Mouse (Mus musculus) ovary, postnatal 14 days (tissue): ENCODE measurements around the gene Nav1.
A peak's percentile ranks its signal among the peaks of the same experiment; 100 is the strongest.
"Not testable (repeated sequence)": the region's sequence is repeated elsewhere in the genome, so short reads cannot be mapped to it uniquely, and the experiment has no call there.

Source experiments
- DNase-seq: peaks from one replicate; pipeline ENCODE4 v3.0.0; 2022; ENCODE audit warnings: low spot score

The Nav1 gene

DNA sequence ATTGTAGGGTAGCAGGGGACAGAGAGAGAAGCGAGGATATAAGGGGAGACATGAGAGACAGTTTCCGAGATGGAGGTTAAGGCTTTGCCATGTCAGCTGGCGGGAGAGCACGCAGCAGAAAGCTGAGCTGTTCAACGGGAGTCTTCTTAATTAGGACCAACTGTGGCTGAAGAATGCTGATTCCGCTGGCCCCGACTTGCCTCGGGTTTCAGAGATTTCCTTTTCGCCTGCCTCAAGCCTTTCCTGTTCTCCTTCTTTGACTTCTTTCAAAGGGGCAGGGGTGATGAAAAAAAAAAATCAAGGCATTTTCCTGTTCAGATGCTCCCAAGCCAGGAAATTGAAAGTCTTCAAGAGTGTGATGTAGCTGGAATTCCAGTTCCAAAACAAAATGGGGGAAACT is 118.2 kb downstream of the Nav1 start:
- no peak for DNase-seq

DNA sequence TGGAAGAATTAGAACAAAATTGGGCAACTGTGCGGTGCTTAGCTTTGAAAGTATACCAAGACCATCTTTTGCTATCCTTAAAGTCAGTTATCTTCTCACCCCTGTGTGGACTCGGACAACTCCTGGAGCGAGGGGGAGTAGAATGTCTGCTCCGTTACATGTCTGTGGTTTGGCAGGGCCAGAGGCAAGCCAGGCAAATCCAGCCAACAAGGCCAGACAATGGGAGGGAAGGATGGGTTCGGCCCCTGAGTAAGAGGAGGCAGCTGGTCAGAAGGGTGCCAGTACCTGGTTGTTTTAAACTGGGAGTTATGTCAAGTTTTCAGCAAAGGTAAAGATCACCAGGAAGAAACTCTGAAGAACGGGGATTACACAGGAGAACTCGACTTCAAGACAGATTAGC is 121.9 kb downstream of the Nav1 start:
- no peak for DNase-seq

DNA sequence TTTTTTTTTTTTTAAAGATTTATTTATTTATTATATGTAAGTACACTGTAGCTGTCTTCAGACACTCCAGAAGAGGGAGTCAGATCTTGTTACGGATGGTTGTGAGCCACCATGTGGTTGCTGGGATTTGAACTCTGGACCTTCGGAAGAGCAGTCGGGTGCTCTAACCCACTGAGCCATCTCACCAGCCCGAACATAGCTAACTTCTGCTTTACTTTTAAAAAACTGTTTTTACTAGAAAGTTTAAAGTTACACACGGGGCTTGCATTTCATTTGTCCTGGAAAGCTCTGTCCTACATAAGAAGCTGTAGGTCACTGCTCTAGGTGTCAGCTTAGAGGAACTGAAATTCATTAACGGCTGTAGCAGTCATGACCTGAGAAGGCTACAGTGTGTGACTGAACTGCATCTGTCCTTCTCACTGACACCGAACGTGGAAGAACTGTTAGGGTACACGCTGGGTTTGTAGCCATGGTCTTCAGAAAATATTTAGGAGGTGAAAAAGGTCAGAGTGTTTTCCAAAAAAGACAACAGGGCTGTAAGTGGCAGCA is 122.5 kb downstream of the Nav1 start:
- DNase-seq: not testable (repeated sequence)

GRCm38 (mm10) chr1:135483971-135484370 is 123.1 kb downstream of the Nav1 start:
- DNase-seq: no peak

DNA sequence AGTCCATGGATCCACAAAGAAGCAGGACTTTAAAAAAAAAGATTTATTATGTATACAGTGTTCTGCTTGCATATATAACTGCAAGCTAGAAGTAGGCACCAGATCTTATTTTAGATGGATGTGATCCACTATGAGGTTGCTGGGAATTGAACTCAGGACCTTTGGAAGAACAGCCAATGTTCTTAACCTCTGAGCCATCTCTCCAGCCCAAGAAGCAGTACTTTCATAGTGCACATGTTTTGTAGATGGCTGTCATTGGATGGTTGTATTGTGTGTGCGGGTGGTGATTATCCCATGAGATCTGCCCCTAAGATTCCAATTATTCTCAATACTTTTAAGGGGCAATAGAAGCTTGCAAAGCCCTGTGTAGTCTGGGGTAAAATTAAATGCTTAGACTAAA is 124.4 kb downstream of the Nav1 start:
- DNase-seq: no peak

- no peak for DNase-seq
Observed at GRCm38 (mm10) chr1:135481656-135482055, 125.4 kb downstream of the Nav1 start.

DNA sequence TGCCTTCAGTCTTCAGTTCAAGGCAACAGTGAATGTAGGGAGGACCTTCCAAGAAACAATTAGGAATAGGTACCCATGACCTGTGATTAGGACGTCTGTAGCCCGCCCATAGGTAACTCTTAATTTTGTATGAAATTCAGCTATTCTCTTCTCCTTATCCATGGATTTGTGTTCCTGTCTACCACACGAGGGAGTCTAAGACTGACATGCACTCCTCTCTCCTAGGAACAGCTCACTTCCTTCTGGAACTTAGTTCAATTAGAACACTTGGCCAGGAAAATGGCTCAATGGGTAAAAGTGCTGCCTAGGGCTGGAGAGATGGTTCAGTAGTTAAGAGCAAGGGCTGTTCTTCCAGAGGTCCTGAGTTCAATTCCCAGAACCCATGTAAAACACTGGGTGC is 126.3 kb downstream of the Nav1 start:
- no peak for DNase-seq

- no peak for DNase-seq
Observed at GRCm38 (mm10) chr1:135475571-135475895, 131.6 kb downstream of the Nav1 start.

DNA sequence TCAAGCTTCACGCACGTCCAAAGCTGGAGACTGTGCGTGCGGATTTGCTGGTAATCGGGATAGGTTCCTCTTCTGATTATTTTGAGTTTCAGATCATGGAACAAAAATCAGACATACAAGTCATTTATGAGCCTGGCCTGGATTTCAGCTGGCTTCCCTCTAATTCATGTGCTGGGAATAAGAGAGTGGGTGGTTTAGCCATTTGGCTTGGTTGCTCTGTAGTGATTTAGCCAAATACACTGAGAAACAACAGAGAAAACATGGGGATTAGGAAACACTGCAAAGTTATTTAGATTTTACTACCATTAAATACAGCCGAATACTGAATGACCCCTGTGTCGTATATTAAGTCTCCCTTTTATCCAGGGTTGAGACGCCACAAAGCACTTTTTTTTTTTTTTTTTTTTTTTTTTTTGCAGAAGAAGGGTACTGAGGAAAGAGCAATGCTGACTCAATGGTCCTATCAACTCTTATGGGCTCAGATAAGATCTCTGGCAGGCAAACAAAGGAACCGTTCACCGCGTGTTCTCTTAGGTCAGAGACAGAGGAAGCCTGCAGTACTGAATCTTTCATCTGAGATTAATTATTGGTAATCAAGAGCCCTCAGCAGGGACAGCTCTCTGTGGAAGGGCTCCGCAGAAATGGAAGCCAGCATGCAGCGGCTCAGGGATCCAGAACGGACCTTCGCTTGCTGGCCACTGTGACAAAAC is 132.1 kb downstream of the Nav1 start:
- peak; percentile 34 for DNase-seq

- no peak for DNase-seq
Observed at GRCm38 (mm10) chr1:135472536-135472935, 134.6 kb downstream of the Nav1 start.

DNA sequence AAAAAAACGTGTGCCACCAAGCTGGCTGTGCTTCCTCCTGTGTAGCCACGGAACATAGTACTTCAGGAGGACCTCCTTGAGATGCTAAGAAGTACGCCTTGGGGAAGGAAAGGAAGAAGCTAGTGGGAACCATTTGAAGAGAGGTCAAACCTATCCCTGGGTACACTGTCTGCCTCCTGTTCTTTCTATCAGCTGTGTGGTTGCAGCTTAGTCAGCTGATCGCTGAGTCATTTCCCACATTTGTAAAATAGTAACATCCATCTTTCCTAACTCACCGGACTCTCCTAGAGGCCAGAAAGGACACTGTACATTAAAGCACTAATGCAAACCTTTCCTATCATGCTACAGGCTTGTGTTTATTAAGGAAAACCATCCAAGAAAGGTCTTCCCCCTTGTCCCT is 135.4 kb downstream of the Nav1 start:
- no peak for DNase-seq

DNA sequence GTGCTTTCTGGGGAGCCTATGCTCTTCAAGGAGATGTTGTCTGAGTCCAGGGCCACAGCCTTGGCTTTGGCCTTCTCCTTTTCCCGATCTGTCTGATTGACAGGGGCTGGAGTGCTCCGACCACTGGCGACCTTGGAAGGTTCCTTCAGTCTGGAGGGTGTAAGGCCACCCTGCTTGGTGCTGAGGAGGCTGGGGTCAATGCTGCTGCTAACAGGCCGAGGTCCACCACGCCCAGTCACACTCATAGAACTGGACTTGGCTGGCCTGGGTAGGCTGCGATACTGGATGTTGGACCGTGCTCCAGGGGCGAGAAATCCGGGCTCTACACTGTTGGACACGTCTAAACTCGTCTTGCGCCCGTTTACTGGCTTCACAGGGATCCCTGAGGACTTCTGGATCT is 136.5 kb downstream of the Nav1 start:
- no peak for DNase-seq

GRCm38 (mm10) chr1:135467462-135467861 is 139.6 kb downstream of the Nav1 start:
- no peak for DNase-seq

- DNase-seq: no peak
Observed at GRCm38 (mm10) chr1:135466935-135467334, 140.2 kb downstream of the Nav1 start.

DNA sequence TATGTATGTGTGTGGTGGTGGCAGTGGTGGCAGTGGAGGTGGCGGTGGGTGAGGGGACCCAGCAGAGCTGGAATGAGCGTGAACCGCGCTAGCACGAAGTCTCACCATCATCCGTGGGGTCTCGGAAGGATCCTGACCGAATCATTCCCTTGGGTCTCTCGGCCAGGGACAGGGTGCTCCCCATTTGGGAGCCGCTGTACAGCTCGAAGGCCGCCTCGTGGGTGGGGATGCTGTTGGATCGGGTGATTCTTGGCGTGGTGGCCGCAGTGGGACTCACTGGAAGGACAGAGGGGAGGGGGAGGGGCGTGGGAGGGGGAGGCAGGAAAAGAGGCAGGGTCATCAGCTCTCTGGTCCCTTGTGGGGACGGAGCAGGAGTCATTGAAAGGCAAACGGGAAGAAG is 141.4 kb downstream of the Nav1 start:
- DNase-seq: no peak

GRCm38 (mm10) chr1:135462736-135463135 is 144.4 kb downstream of the Nav1 start:
- no peak for DNase-seq

DNA sequence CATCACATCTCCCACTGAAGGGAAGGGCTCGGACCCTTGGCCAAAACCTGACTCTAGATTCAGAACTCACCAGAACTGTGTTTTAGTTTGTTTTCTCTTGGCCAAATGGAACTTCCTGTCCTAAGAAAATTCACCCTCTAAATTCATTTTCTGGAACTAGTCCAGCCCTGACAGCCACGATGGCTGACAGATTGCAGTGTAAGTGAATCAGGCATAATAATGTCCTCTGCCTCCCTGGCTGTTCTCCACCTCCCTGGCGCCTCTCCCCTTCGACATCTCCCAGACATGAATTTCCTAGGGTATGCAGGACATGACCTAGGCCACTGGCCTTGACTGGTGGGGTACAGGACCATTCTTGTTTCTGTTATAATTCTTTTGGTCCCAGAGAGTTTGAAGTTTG is 144.8 kb downstream of the Nav1 start:
- DNase-seq: no peak

DNA sequence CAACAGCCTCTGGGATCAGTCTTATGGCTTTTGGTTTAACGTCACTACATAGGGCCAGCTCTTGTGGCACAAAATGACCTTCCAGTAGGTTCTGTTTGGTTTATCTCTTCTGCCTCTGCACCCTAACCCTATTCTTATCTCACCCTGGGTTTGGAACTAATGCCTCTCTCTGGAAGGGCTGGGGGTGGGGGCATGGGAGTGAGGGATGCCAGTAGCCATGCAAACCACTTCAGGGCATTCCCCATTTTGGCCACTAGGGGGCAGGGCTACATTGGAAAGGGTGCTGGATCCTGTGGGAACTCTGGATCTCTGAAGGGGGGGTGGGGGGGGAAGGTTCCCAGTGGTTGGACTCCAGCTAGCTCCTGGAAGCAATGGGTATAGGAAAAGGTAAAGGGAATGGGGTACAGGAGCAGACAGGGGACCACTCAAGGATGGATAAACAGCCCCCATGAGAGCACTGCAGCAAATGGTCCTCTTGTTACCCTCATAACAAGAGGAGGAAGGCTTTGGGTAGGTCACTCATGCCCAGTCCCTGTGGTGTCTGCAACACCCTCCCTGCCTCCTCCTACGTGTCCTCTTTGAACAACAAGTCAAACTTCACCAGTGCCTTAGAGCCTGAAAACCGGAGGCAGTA is 145.9 kb downstream of the Nav1 start:
- peak; percentile 71 for DNase-seq

DNA sequence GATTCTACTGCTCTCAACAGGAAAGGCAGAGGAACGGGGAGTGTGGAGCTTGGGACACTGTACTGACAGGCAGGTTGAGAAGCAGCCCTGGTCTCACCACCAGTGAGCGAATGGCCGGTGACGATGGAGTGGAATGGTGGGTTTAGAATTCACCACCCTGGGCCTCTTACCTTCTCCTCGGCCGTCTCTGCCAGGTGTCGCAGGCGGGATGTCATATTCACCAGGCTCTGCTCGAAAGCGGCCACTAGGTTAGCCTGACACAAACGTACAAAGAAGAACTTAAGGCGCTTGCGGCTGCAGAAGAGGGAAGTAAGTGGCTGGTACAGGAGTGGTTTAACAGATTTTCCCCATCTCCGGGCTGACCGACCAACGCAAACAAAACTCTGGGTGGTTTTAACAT is 146.6 kb downstream of the Nav1 start:
- no peak for DNase-seq

DNA sequence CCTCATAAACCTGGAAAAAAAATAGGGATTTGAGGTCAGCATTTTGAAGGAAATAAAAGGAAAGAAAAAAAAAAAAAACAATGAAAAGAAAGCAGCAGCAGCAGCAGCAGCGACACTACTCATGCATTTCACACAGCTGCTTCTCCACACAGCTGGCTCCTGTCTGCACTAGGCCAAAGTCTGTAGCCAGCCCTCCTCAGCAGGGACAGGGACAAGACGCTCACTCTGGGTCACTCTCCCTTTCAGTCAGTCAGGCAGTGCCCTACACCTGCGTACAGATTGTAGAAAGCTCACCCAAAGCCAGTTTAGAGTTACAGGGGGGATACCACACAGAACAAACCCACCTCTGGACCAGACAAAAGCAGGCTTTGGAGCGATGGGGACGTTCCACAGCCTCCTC is 149.2 kb downstream of the Nav1 start:
- DNase-seq: no peak

DNA sequence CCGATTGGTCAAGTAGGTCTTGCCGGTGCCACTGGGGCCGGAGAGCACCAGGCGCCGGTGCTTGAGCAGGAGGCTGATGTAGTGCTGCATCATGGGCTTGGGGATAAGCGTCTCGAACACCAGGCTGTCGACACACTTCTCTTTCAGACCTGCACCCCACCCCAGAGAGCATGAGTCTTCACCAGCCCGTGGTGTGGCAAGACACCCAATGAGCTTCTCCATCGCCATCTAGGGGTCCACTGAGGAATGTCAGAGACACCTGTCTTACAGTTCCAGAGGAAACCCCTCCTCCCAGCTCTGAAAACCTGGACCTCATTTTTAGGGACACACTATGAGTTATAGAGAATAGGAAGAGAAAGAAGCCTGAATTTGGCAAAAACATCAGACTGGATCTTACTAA is 154.8 kb downstream of the Nav1 start:
- DNase-seq: no peak

- no peak for DNase-seq
Observed at GRCm38 (mm10) chr1:135451419-135451818, 155.7 kb downstream of the Nav1 start.

GRCm38 (mm10) chr1:135449876-135450275 is 157.2 kb downstream of the Nav1 start:
- no peak for DNase-seq

- DNase-seq: no peak
Observed at GRCm38 (mm10) chr1:135448940-135449339, 158.2 kb downstream of the Nav1 start.
